Mouse (Mus musculus) myocyte (in vitro differentiated cells): ENCODE data around the gene Glyctk. TPM values are rescaled to one million over a fixed set of nuclear protein-coding genes. Genes with fewer than 3 reads are reported as not detected.

ENCODE experiments used
- H3K27me3 ChIP-seq: one replicate; pipeline ENCODE4 v1.6.1; 2011; ENCODE audit not compliant: control insufficient read depth, insufficient read depth, insufficient read length
- H3K36me3 ChIP-seq: one replicate; pipeline ENCODE4 v1.6.1; 2011; ENCODE audit not compliant: control insufficient read depth, insufficient read depth
- H3K4me2 ChIP-seq: one replicate; pipeline ENCODE4 v1.6.1; 2011; ENCODE audit warnings: low read depth, control low read depth
- H3K4me3 ChIP-seq: one replicate; pipeline ENCODE4 v1.5.1; 2011; ENCODE audit warnings: mild to moderate bottlenecking, control low read depth, moderate library complexity
- H3K79me2 ChIP-seq: one replicate; pipeline ENCODE4 v1.6.1; 2011; ENCODE audit not compliant: control insufficient read depth, insufficient read depth
- H3ac ChIP-seq: one replicate; pipeline ENCODE4 v1.6.1; 2011; ENCODE audit not compliant: control insufficient read depth, insufficient read length
- CEBPB ChIP-seq: IDR thresholded peaks from 2 replicates; pipeline ENCODE4 v1.6.1; 2011; ENCODE audit warnings: mild to moderate bottlenecking, moderate library complexity; ENCODE audit not compliant: poor library complexity, insufficient read depth, severe bottlenecking
- E2F4 ChIP-seq: IDR thresholded peaks from one replicate; pipeline ENCODE4 v1.6.1; 2011; ENCODE audit warnings: mild to moderate bottlenecking, control low read depth, moderate library complexity; ENCODE audit not compliant: insufficient read depth
- MAX ChIP-seq: IDR thresholded peaks from one replicate; pipeline ENCODE4 v1.6.1; 2011; ENCODE audit warnings: low read depth, mild to moderate bottlenecking, control low read depth
- MYOD1 ChIP-seq, 3 experiments: IDR thresholded peaks; one replicate each; pipeline ENCODE4 v1.6.1; 2011; ENCODE audit warnings: control low read depth in 2 of 3, low read depth in 2 of 3, mild to moderate bottlenecking in 2 of 3, moderate library complexity in 1 of 3; ENCODE audit not compliant: insufficient read length in 2 of 3, control insufficient read depth in 1 of 3
- MYOG ChIP-seq, 3 experiments: IDR thresholded peaks; one replicate each; pipeline ENCODE4 v1.6.1; 2011; ENCODE audit warnings: control low read depth in 2 of 3, low read depth in 2 of 3, mild to moderate bottlenecking in 2 of 3; ENCODE audit not compliant: insufficient read length in 2 of 3, control insufficient read depth in 1 of 3, insufficient read depth in 1 of 3
- POLR2A ChIP-seq: IDR thresholded peaks from one replicate; pipeline ENCODE4 v1.6.1; 2011; ENCODE audit warnings: low read depth, mild to moderate bottlenecking, control low read depth, moderate library complexity; ENCODE audit not compliant: insufficient read length
- POLR2AphosphoS2 ChIP-seq: IDR thresholded peaks from one replicate; pipeline ENCODE4 v1.6.1; 2011; ENCODE audit warnings: low read depth, control low read depth; ENCODE audit not compliant: insufficient read length
- REST ChIP-seq: IDR thresholded peaks from one replicate; pipeline ENCODE4 v1.6.1; 2011; ENCODE audit warnings: mild to moderate bottlenecking, control low read depth, moderate library complexity; ENCODE audit not compliant: insufficient read depth, insufficient read length
- SRF ChIP-seq: IDR thresholded peaks from one replicate; pipeline ENCODE4 v1.6.1; 2011; ENCODE audit warnings: low read depth; ENCODE audit not compliant: control insufficient read depth, insufficient read length
- TCF12 ChIP-seq: IDR thresholded peaks from one replicate; pipeline ENCODE4 v1.6.1; 2011; ENCODE audit warnings: mild to moderate bottlenecking, control low read depth; ENCODE audit not compliant: poor library complexity, insufficient read depth, severe bottlenecking
- TCF3 ChIP-seq: IDR thresholded peaks from one replicate; pipeline ENCODE4 v1.6.1; 2011; ENCODE audit warnings: low read depth, control low read depth; ENCODE audit not compliant: insufficient read length
- USF1 ChIP-seq: IDR thresholded peaks from one replicate; pipeline ENCODE4 v1.6.1; 2011; ENCODE audit warnings: low read depth, mild to moderate bottlenecking, control low read depth, moderate library complexity
- polyA plus RNA-seq: library from polyadenylated mRNA; unstranded; fragments of >200 nt; fragmentation: generic; extraction: Trizol; gene quantifications from one replicate; pipeline ENCODE4 v1.2.1, GENCODE M21; 2012; ENCODE audit warnings: missing spikeins

Glyctk gene
- polyA plus RNA-seq, 1 experiment: 1.1 TPM

DNA sequence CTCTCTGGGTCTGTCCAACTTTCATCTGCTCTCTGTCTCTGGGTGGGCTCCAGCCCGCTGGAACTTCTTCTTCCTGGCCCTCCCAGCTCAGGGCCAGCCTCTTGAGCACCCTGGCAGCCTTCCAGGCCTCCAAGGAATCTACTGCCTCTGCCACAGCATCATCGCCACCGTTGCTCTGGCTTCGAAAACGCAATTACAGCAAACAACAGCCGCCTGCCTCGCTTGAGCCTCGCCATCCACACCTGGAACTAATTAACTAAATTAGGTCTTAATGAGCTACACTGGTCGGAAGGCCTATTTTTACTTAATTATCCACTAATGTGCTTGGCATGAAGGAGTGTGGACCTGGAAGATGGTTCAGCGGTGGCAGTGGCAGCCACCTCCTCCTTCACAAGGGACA, 18.2 kb downstream of the Glyctk start:
- H3K36me3 ChIP-seq: no peaks in the 10 kb centered on the region
- H3ac ChIP-seq: no peak overlapping the region
- H3K4me2 ChIP-seq: no peak overlapping the region
- TF ChIP-seq MYOD1 (IDR thresholded peaks at IDR 0.05; ENCODE audit: control insufficient read depth in 1 of 3, insufficient read length in 2 of 3, low read depth in 2 of 3) (no peak), SRF (no peak), MYOG (IDR thresholded peaks at IDR 0.05; ENCODE audit: control insufficient read depth in 1 of 3, insufficient read depth in 1 of 3, insufficient read length in 2 of 3, low read depth in 2 of 3) (no peak), TCF3 (no peak), CEBPB (no peak), POLR2A (no peak), REST (no peak), TCF12 (no peak), MAX (no peak), POLR2AphosphoS2 (no peak)
- H3K4me3 ChIP-seq: no peak overlapping the region
- no peaks in the 10 kb centered on the region for H3K79me2 ChIP-seq
- H3K27me3 ChIP-seq: peaks cover 24% of the 10 kb centered on the region

DNA sequence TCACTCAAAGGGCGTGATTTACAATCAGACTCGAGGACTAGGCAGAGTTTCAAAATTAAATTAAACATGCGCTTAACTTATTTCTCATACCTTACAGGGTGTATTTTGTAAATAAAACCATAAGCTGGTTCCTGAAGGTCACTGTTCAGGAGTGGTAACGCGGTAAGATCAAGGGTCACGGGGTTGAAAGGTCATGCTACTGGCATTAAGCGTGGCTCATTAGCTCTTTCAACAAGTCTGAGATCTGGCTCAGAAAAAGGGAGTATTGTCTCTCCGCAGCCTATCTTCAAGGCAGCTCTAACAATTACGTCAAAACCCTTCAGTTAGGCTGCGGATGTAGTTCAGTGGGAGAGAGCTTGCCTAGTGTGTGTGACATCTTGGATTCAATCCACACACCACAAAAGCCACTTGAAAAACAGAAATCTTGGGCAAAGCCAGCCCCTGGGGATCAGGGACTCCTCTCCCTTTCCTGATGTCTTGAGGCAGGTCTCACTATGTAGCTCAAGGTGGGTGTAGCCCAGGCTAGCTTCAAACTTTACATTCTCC, 20.2 kb downstream of the Glyctk start:
- H3K27me3 ChIP-seq: peaks cover 17% of the 10 kb centered on the region

DNA sequence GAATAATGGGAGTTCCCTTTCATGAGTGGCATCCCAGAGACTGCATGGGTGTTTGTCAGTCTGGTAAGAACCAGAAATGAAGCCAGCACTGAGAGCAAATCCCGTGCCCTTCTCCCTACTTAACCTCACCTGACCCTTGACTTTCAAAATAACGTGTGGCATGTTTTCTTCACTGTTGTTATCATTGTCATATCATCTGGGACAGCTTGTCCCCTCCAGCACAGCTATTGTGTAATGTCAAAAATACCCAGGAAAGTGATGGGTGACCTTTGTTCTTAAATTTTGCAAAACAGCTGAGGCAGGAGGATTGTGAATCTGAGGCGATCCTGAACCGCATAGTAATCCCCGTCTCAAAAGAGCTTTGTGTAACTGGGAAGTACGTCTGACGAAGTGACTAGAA, 27.7 kb downstream of the Glyctk start:
- TF ChIP-seq SRF (no peak), POLR2AphosphoS2 (no peak), TCF12 (no peak), POLR2A (no peak), MYOG (IDR thresholded peaks at IDR 0.05; ENCODE audit: control insufficient read depth in 1 of 3, insufficient read depth in 1 of 3, insufficient read length in 2 of 3, low read depth in 2 of 3) (no peak), REST (no peak), MAX (no peak), MYOD1 (IDR thresholded peaks at IDR 0.05; ENCODE audit: control insufficient read depth in 1 of 3, insufficient read length in 2 of 3, low read depth in 2 of 3) (no peak), CEBPB (no peak), USF1 (no peak), E2F4 (no peak), TCF3 (no peak)
- no peak overlapping the region for H3ac ChIP-seq
- no peak overlapping the region for H3K4me2 ChIP-seq

More for the DNA sequence above, 20.2 kb downstream of the Glyctk start:
- Histone ChIP-seq H3K36me3 (no peaks in the 10 kb centered on the region), H3ac (no peak overlapping the region), H3K4me2 (no peak overlapping the region), H3K79me2 (no peaks in the 10 kb centered on the region), H3K4me3 (no peak overlapping the region)
- TF ChIP-seq POLR2AphosphoS2: no peak
- no peak for TF ChIP-seq TCF3
- TF ChIP-seq TCF12: no peak
- no peak for TF ChIP-seq MYOG (IDR thresholded peaks at IDR 0.05; ENCODE audit: control insufficient read depth in 1 of 3, insufficient read depth in 1 of 3, insufficient read length in 2 of 3, low read depth in 2 of 3)
- no peak for TF ChIP-seq USF1

DNA sequence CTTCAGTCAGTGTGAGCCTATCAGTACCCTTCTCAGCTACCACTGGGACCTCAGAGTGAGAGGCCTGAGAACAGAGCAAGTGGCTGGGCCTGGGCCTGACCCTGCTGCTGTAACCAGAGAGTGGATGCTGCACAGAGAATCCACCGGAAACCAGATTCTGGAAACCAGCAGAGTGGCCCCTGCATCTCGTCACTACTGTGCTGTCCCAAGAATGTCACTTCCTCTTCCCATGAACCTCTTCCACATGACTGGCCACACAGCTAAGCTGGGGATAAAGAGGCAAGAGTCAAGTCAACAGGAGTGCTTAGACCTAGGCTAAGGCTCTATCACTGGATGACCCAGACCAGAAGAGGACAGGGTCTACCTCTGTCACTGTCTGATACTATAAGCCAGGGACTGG, 28.9 kb downstream of the Glyctk start:
- TF ChIP-seq MYOD1 (IDR thresholded peaks at IDR 0.05; ENCODE audit: control insufficient read depth in 1 of 3, insufficient read length in 2 of 3, low read depth in 2 of 3) (no peak), TCF3 (no peak), MAX (no peak), MYOG (IDR thresholded peaks at IDR 0.05; ENCODE audit: control insufficient read depth in 1 of 3, insufficient read depth in 1 of 3, insufficient read length in 2 of 3, low read depth in 2 of 3) (no peak), REST (no peak), CEBPB (no peak), SRF (no peak), USF1 (no peak), TCF12 (no peak), POLR2AphosphoS2 (no peak), E2F4 (no peak), POLR2A (no peak)
- H3K36me3 ChIP-seq: no peaks in the 10 kb centered on the region
- no peak overlapping the region for H3ac ChIP-seq
- H3K4me3 ChIP-seq: no peak overlapping the region
- no peak overlapping the region for H3K4me2 ChIP-seq
- no peaks in the 10 kb centered on the region for H3K27me3 ChIP-seq
- no peaks in the 10 kb centered on the region for H3K79me2 ChIP-seq

More for the DNA sequence above, 27.7 kb downstream of the Glyctk start:
- no peaks in the 10 kb centered on the region for H3K79me2 ChIP-seq
- H3K27me3 ChIP-seq: no peaks in the 10 kb centered on the region
- H3K36me3 ChIP-seq: no peaks in the 10 kb centered on the region
- no peak overlapping the region for H3K4me3 ChIP-seq

DNA sequence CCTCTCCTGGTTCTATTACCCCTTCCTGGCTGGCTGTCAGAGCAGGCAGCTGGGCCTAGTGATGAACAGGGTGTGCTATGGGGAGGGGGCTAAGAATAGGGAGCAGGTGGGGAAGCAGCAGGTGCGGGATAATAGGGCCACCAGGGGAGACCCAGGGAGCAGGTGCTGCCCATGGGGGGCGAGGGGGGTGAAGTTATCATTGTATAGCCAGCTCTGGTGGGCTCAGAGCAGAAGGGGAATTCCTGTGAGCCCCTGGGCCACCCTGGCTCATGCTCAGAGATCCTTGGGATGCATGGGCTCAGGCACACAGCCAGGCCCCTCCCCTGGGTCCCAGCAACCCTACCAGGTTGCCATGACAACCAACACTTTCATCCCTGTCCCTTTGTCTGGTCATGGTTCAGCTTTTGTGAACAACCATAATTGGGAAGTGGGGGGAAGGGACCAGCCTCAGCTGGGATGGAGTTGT, 31.1 kb downstream of the Glyctk start:
- H3K79me2 ChIP-seq: no peaks in the 10 kb centered on the region

More for the DNA sequence above, 31.1 kb downstream of the Glyctk start:
- no peak overlapping the region for H3ac ChIP-seq
- no peaks in the 10 kb centered on the region for H3K27me3 ChIP-seq
- no peak overlapping the region for H3K4me3 ChIP-seq
- H3K36me3 ChIP-seq: no peaks in the 10 kb centered on the region
- no peak for TF ChIP-seq MAX
- no peak overlapping the region for H3K4me2 ChIP-seq
